Mouse (Mus musculus): Measurements from ENCODE around the gene Nars2. TPM values are rescaled to one million over a fixed set of nuclear protein-coding genes. Genes with fewer than 3 reads are reported as not detected.

Nars2 gene
- total RNA-seq, 2 experiments from 2014 or later = 19.6 to 20.3 TPM

GRCm38 (mm10) chr7:97039641-97040040 is 88.3 kb downstream of the Nars2 start:
- intact Hi-C loops (cut with DNase I) = no loop called here
- DNase-seq (ENCODE audit: low spot score) = no peak

- intact Hi-C loops (cut with DNase I) = no loop called here
- no peak for DNase-seq (ENCODE audit: low spot score)
Observed at GRCm38 (mm10) chr7:97041868-97042449, 90.7 kb downstream of the Nars2 start.

- DNase-seq (ENCODE audit: low spot score) = no peak
- intact Hi-C loops (cut with DNase I) = no loop called here
Observed at GRCm38 (mm10) chr7:97042981-97043380, 91.7 kb downstream of the Nars2 start.

GRCm38 (mm10) chr7:97060966-97061365 is 109.7 kb downstream of the Nars2 start:
- intact Hi-C loops (cut with DNase I) = no loop called here
- DNase-seq (ENCODE audit: low spot score) = no peak

- no peak for DNase-seq (ENCODE audit: low spot score)
- intact Hi-C loops (cut with DNase I) = no loop called here
Observed at GRCm38 (mm10) chr7:97071512-97071911, 120.2 kb downstream of the Nars2 start.

GRCm38 (mm10) chr7:97072061-97072460 is 120.8 kb downstream of the Nars2 start:
- intact Hi-C loops (cut with DNase I) = no loop called here
- no peak for DNase-seq (ENCODE audit: low spot score)

DNA sequence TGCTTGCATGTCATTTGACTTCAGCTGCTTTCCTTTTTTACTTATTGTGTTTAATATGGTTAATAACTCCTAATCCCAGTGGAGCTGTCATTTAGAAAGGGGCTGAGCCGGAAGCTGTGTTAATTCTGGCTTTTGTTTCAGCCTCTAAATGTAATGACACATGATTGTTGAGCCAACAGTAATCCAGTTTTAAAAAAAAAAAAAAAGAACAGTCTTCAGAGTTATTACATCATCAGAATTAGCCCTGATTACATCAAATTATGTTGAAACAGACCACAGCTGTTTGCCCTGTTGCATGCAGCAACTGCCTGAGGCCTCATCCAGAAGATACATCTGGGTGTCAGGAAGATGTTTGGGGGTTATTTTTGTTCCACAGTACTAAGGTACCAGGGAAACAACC is 123.7 kb downstream of the Nars2 start:
- DNase-seq (ENCODE audit: low spot score) = no peak
- intact Hi-C loops (cut with DNase I) = no loop called here

DNA sequence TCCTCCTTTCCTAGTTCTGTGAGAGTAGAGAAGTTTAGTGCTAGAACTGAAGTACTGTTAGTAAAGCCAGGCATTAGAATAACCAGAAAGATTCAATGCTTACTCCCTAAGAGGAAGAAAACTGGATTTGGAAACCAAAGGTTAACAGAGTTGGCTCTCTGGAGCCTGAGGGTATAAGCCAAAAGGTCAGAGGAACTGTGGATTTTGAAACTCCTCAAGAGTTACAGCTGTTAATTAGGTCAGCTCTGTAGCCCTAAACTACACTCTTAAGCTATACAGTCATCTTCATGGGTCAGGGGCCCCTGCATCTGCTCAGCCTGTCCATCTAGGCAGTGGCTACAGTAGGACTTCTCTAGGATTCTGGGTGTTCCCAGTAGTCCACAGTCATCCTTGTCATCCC is 125.7 kb downstream of the Nars2 start:
- DNase-seq (ENCODE audit: low spot score) = no peak
- intact Hi-C loops (cut with DNase I) = no loop called here

DNA sequence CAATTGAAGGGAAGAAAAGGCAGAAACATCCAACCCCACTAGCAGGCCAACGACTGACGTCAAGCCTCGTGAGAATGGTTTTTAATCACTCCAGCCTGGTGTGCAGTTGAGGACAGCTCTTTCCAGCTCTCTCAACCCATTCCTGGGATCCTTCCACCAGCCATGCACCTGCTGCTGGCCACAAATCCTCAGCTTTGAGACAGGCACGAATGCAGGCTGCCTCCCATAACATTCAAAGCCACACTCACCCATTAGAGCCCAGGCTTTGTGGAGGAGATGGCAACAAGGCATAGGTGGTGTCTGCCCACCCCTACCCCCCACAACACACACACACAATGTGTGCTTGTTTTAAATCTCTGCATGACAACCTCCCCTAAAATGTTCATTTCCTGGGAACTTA is 127.4 kb downstream of the Nars2 start:
- no peak for DNase-seq (ENCODE audit: low spot score)
- intact Hi-C loops (cut with DNase I) = no loop called here

DNA sequence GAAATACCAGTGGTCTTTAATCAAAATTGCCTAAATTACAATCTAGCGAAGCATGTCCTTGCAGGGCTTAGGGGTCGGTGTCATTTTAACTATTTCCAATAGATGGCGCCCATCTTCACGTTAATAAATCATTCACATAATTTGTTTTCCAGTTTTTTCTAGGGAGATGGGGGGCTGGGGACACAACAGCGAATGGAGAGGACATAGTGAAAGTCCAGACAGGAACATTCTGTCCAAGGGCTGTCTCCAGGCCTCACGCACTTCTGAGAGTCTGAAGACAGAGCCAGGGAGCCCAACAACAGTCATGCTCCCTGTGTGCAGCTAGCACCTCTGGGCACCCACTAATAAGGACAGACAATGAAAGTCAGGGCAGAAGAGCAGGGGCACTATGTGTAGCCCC is 127.8 kb downstream of the Nars2 start:
- peak; percentile 34 for DNase-seq (ENCODE audit: low spot score)
- intact Hi-C loops (cut with DNase I) = no loop called here

GRCm38 (mm10) chr7:97079651-97080365 is 128.5 kb downstream of the Nars2 start:
- intact Hi-C loops (cut with DNase I) = loop anchor here (1.0 to 10.0 kb wide), 4 partner anchors 93 to 218 kb away; no protein-coding TSS in a partner anchor
- DNase-seq (ENCODE audit: low spot score) = no peak

DNA sequence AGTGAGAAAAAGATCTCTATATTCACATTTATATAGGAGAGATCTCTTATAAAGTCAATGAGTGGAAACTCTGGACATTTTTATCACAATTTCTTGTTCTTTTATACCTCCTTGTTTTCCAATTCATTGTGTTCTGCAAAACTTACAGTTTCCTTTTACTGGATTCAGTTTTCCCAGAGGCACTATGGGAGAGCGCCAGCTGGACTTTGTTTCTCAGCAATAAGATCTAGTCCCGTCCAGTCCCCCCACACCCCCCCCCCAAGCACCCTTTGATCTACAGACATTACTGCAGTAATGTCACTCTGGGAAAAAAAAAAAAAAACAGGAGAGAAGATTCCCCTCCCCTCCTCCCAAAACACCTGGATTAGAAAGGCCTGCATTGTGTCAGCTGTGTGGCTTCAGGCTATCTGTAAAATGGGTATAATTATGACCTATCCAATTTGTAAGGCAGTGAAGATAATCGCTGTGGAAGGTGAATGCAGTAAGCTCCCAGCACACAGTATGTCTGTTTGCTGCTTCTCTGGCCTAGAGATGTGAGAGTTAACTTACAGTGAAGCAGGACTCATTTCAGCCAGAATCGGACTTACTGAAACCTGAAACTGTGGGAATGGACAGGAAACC is 129.4 kb downstream of the Nars2 start:
- DNase-seq (ENCODE audit: low spot score) = no peak
- intact Hi-C loops (cut with DNase I) = loop anchor here (1.0 to 10.0 kb wide), 5 partner anchors 93 to 218 kb away; no protein-coding TSS in a partner anchor

- DNase-seq (ENCODE audit: low spot score) = peak; percentile 63
- intact Hi-C loops (cut with DNase I) = loop anchor here (1.0 to 10.0 kb wide), 4 partner anchors 93 to 214 kb away; no protein-coding TSS in a partner anchor
Observed at GRCm38 (mm10) chr7:97081242-97081958, 130.1 kb downstream of the Nars2 start, which contains the start of gene Gab2. Gene Gab2, plus strand, starts transcription at chr7:97081586.

DNA sequence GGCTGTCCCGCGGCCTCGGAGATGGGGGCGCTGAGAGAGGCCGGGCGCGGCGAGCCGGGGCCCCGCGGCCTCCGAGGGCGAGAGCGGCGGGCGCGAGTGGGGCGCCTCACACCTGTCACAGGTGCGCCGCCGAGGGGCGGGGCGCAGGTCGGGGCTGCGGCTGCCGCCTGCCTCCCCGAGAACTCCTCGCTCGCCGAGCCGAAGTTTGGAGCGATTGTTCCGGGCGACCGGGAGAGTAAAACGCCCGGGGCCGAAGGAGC is 130.6 kb downstream of the Nars2 start:
- DNase-seq (ENCODE audit: low spot score) = no peak
- intact Hi-C loops (cut with DNase I) = loop anchor here (1.0 to 10.0 kb wide), 4 partner anchors 93 to 213 kb away; no protein-coding TSS in a partner anchor

GRCm38 (mm10) chr7:97082219-97083101 is 131.2 kb downstream of the Nars2 start:
- peak; percentile 80 for DNase-seq (ENCODE audit: low spot score)
- intact Hi-C loops (cut with DNase I) = loop anchor here (5.0 to 10.0 kb wide), 2 partner anchors 92 to 95 kb away; no protein-coding TSS in a partner anchor

DNA sequence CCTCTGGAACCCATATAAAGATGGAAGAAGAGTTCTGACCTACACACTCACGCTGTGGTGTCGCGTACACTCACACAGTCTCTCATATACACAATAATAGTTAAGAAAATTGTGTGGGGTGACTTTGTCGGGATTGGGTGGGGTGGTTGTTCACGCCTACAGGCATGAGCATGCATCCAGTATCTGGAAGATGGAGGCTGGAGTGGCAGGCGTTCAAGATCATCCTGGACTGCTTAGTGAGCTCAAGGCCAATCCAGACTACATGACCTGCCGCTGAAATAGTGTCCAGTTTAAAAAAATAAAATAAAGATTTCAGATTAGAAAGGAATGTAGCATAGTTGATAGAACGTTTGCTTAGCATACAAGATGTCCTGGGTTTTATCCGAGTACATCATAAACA is 132.3 kb downstream of the Nars2 start:
- intact Hi-C loops (cut with DNase I) = loop anchor here (5.0 to 10.0 kb wide), 2 partner anchors 91 to 96 kb away; no protein-coding TSS in a partner anchor
- no peak for DNase-seq (ENCODE audit: low spot score)

- intact Hi-C loops (cut with DNase I) = loop anchor here (2.0 to 10.0 kb wide), 3 partner anchors 91 to 113 kb away; no protein-coding TSS in a partner anchor
- peak; percentile 35 for DNase-seq (ENCODE audit: low spot score)
Observed at GRCm38 (mm10) chr7:97084181-97084580, 132.9 kb downstream of the Nars2 start.

GRCm38 (mm10) chr7:97085291-97085690 is 134.0 kb downstream of the Nars2 start:
- intact Hi-C loops (cut with DNase I) = loop anchor here (2.0 to 10.0 kb wide), 2 partner anchors 90 to 114 kb away; no protein-coding TSS in a partner anchor
- no peak for DNase-seq (ENCODE audit: low spot score)

GRCm38 (mm10) chr7:97094241-97094640 is 142.9 kb downstream of the Nars2 start:
- intact Hi-C loops (cut with DNase I) = loop anchor here (5.0 kb wide), 1 partner anchor 33 kb away; no protein-coding TSS in a partner anchor
- DNase-seq (ENCODE audit: low spot score) = no peak
